In the genomic region with DNA sequence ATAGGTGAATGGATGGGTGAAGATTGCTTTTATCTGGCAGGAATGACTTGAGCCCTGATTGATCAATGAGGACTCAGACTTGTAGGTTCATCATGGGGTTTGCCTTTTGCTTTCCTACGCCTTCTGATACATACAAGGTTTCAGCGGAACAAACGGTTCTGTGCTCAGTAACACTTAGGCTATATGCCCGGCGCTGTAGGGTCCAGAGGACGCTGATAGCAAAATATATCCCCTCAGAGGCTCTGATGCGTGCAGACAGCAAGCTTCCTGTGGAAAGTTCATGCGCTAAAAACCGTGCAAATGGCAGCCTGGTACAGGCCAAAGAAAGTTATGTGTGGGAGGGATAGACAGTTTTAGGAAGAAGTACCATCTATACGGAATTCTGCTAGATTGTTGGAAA, we compare ENCODE assay signal across 8 mouse cellular contexts. TPM values are rescaled to one million over a fixed set of nuclear protein-coding genes. Genes with fewer than 3 reads are reported as not detected.
A peak's percentile ranks its signal among the peaks of the same experiment; 100 is the strongest.
DNase-seq lines count a peak whose midpoint lies in the region; ATAC-seq and TF ChIP-seq lines count a peak whose summit lies in the region.

No protein-coding gene starts in this region.

- no peaks in the 10 kb centered on the region for H3K27me3 ChIP-seq in kidney, embryonic 14.5 days (ENCODE audit: control insufficient read depth, insufficient read depth, low read length)
- no peaks in the 10 kb centered on the region for H3K27me3 ChIP-seq in G1E (ENCODE audit: insufficient read depth, low read length)
- H3K27me3 ChIP-seq in heart, postnatal 0 days (ENCODE audit: control insufficient read depth, insufficient read depth, low read length), result no peaks in the 10 kb centered on the region
- H3K27me3 ChIP-seq in midbrain, embryonic 11.5 days (ENCODE audit: control insufficient read depth, insufficient read depth, low read length), result no peaks in the 10 kb centered on the region

- WGBS in kidney, embryonic 14.5 days, result 25% methylated on average over 10 of the region's 10 CpGs
- 24% methylated on average over 10 of the region's 10 CpGs for WGBS in heart, postnatal 0 days
- 38% methylated on average over 10 of the region's 10 CpGs for WGBS in midbrain, embryonic 11.5 days

- no peaks in the 10 kb centered on the region for H3K9me3 ChIP-seq in kidney, embryonic 14.5 days (ENCODE audit: control insufficient read depth, low read length)
- H3K9me3 ChIP-seq in G1E (replicated peaks), result no peaks in the 10 kb centered on the region
- no peaks in the 10 kb centered on the region for H3K9me3 ChIP-seq in heart, postnatal 0 days (replicated peaks; ENCODE audit: control insufficient read depth, low read length)
- H3K9me3 ChIP-seq in midbrain, embryonic 11.5 days (ENCODE audit: control insufficient read depth, low read length), result no peaks in the 10 kb centered on the region

- H3K4me1 ChIP-seq in kidney, embryonic 14.5 days (ENCODE audit: control insufficient read depth, insufficient read depth, low read length), result no peaks in the 10 kb centered on the region
- H3K4me1 ChIP-seq in G1E (ENCODE audit: insufficient read depth, low read depth, low read length), result peaks cover 25% of the 10 kb centered on the region
- 0 out of 2 replicates have a peak, but pooled peaks cover 9% of the 10 kb centered on the region for H3K4me1 ChIP-seq in heart, postnatal 0 days (ENCODE audit: control insufficient read depth, insufficient read depth)
- H3K4me1 ChIP-seq in midbrain, embryonic 11.5 days (ENCODE audit: control insufficient read depth, insufficient read depth, low read length), result no peaks in the 10 kb centered on the region

- H3K4me3 ChIP-seq in kidney, embryonic 14.5 days (ENCODE audit: low read length), result peak overlapping the region; percentile 78
- peak overlapping the region; percentile 85 for H3K4me3 ChIP-seq in G1E (ENCODE audit: low read depth, low read length)
- peak overlapping the region; percentile 98 for H3K4me3 ChIP-seq in heart, postnatal 0 days (ENCODE audit: low read depth, low read length)
- H3K4me3 ChIP-seq in midbrain, embryonic 11.5 days (ENCODE audit: low read depth, low read length), result peak overlapping the region; percentile 85

- H3K27ac ChIP-seq in kidney, embryonic 14.5 days (ENCODE audit: low read depth, low read length), result no peak overlapping the region
- H3K27ac ChIP-seq in heart, postnatal 0 days (ENCODE audit: low read depth), result no peak overlapping the region
- no peak overlapping the region for H3K27ac ChIP-seq in midbrain, embryonic 11.5 days (ENCODE audit: low read depth, low read length)

- no peaks in the 10 kb centered on the region; the same call in 1 of the 2 replicates for H3K36me3 ChIP-seq in kidney, embryonic 14.5 days (ENCODE audit: control insufficient read depth, insufficient read depth, low read length)
- peaks cover 45% of the 10 kb centered on the region for H3K36me3 ChIP-seq in G1E (replicated peaks)
- H3K36me3 ChIP-seq in heart, postnatal 0 days (replicated peaks; ENCODE audit: control insufficient read depth, insufficient read depth, low read length), result peaks cover 29% of the 10 kb centered on the region
- H3K36me3 ChIP-seq in midbrain, embryonic 11.5 days (ENCODE audit: control insufficient read depth, insufficient read depth, low read length), result no peaks in the 10 kb centered on the region

- no peak for DNase-seq in kidney, postnatal 36 days
- no peak for DNase-seq in G1E (ENCODE audit: low spot score)
- no peak for DNase-seq in heart, postnatal 0 days (ENCODE audit: low spot score)
- DNase-seq in midbrain, embryonic 11.5 days (ENCODE audit: low spot score, missing footprints), result no peak
- DNase-seq in adrenal gland, adult (ENCODE audit: inconsistent age in 2 of 2, low spot score in 1 of 2), result no peak
- no peak for DNase-seq in adipocyte (ENCODE audit: low spot score)
- DNase-seq in cerebellum, postnatal 14 days, result no peak

- H3K4me2 ChIP-seq in kidney, embryonic 14.5 days (replicated peaks; ENCODE audit: low read depth, low read length), result peak overlapping the region; percentile 85
- peak overlapping the region; percentile 68 for H3K4me2 ChIP-seq in heart, postnatal 0 days (ENCODE audit: low read depth, low read length)
- H3K4me2 ChIP-seq in midbrain, embryonic 11.5 days, result peak overlapping the region; percentile 96

- TF ChIP-seq EP300 in heart, postnatal 0 days (IDR thresholded peaks at IDR 0.05; ENCODE audit: low read depth), result no peak

- no peak for ATAC-seq in kidney, embryonic 14.5 days (ENCODE audit: low FRiP score, low TSS enrichment)
- ATAC-seq in G1E (ENCODE audit: extremely low read depth, insufficient number of reproducible peaks, low FRiP score, poor library complexity, severe bottlenecking), result no peak
- no peak for ATAC-seq in heart, postnatal 0 days (ENCODE audit: insufficient read depth, low read depth)
- ATAC-seq in midbrain, embryonic 11.5 days (ENCODE audit: low FRiP score), result no peak

- H3K9ac ChIP-seq in kidney, embryonic 14.5 days (ENCODE audit: low read depth, low read length), result peak overlapping the region; percentile 61
- peak overlapping the region; percentile 89; the same call in 1 of the 2 replicates for H3K9ac ChIP-seq in heart, postnatal 0 days (replicated peaks; ENCODE audit: low read depth, low read length)
- peak overlapping the region; percentile 6 for H3K9ac ChIP-seq in midbrain, embryonic 11.5 days (ENCODE audit: low read length)

- no peak for TF ChIP-seq CTCF in G1E (IDR thresholded peaks at IDR 0.05; ENCODE audit: low read depth, low read length)
- no peak for TF ChIP-seq CTCF in heart, postnatal 0 days (IDR thresholded peaks at IDR 0.05; ENCODE audit: low read depth)

RNA-seq across cellular contexts. Expression of a gene that starts 1.0 kb away (rescaled TPM):
- polyA plus RNA-seq in kidney, embryonic 14.5 days (2014; fragmentation: Nextera tagmentation; extraction: Ambion mirVana), result 16.7 and 20.0 TPM in 2 replicates
- total RNA-seq in G1E (2014; fragmentation: Nextera tagmentation), result 63.7 and 66.1 TPM in 2 replicates
- total RNA-seq in G1E (2017), result 72.5 and 77.0 TPM in 2 replicates
- 6.8 and 10.2 TPM in 2 replicates for polyA plus RNA-seq in G1E (2012)
- total RNA-seq in heart, postnatal 0 days (2014; rRNA removed; ENCODE audit: low replicate concordance), result 55.1 and 70.0 TPM in 2 replicates
- 22.3 and 23.0 TPM in 2 replicates for polyA plus RNA-seq in heart, postnatal 0 days (2015; fragmentation: Nextera tagmentation; extraction: Ambion mirVana)
- polyA plus RNA-seq in midbrain, embryonic 11.5 days (2014; fragmentation: Nextera tagmentation; extraction: Ambion mirVana), result 15.0 and 16.3 TPM in 2 replicates

Comparison
In these comparisons a context has a peak if more than half of its experiments do, and no peak if none do; other contexts are left out.
1. H3K9ac ChIP-seq: peak in every context shown above with its lines; median percentile 89 in heart, postnatal 0 days; 61 in kidney, embryonic 14.5 days; 6 in midbrain, embryonic 11.5 days.